Mouse (Mus musculus) 3T3-L1 (cell line): Measurements from ENCODE around the gene Abcc4.
A peak's percentile ranks its signal among the peaks of the same experiment; 100 is the strongest.
"Not testable (repeated sequence)": the region's sequence is repeated elsewhere in the genome, so short reads cannot be mapped to it uniquely, and the experiment has no call there.

Experiments used
- DNase-seq: peaks from one replicate; pipeline ENCODE4 v3.0.0-alpha.2; 2015; ENCODE audit warnings: low read depth, low spot score

The Abcc4 gene

GRCm38 (mm10) chr14:118579013-118579728 is 126.8 kb downstream of the Abcc4 start:
- DNase-seq = no peak

GRCm38 (mm10) chr14:118577895-118578294 is 128.1 kb downstream of the Abcc4 start:
- DNase-seq = no peak

- DNase-seq = no peak
These were observed 133.3 kb downstream of the Abcc4 start for GRCm38 (mm10) chr14:118572688-118573245.

- no peak for DNase-seq
These were observed 136.4 kb downstream of the Abcc4 start for GRCm38 (mm10) chr14:118569586-118569985.

- DNase-seq = no peak
These were observed 137.8 kb downstream of the Abcc4 start for GRCm38 (mm10) chr14:118568116-118568673.

- DNase-seq = no peak
These were observed 139.2 kb downstream of the Abcc4 start for GRCm38 (mm10) chr14:118566809-118567208.

- DNase-seq = peak; percentile 93
These were observed 139.8 kb downstream of the Abcc4 start for GRCm38 (mm10) chr14:118566214-118566688.

- DNase-seq = no peak
These were observed 140.3 kb downstream of the Abcc4 start for GRCm38 (mm10) chr14:118565696-118566095.

- DNase-seq = peak; percentile 58
These were observed 142.4 kb downstream of the Abcc4 start for GRCm38 (mm10) chr14:118563570-118563969.

- no peak for DNase-seq
These were observed 153.0 kb downstream of the Abcc4 start for GRCm38 (mm10) chr14:118552901-118553475.

- no peak for DNase-seq
These were observed 153.6 kb downstream of the Abcc4 start for GRCm38 (mm10) chr14:118552390-118552789.

GRCm38 (mm10) chr14:118551725-118552285 is 154.2 kb downstream of the Abcc4 start:
- DNase-seq = no peak

GRCm38 (mm10) chr14:118551061-118551724 is 154.8 kb downstream of the Abcc4 start:
- DNase-seq = no peak

- DNase-seq = no peak
These were observed 161.5 kb downstream of the Abcc4 start for GRCm38 (mm10) chr14:118544493-118544892.

GRCm38 (mm10) chr14:118542947-118543346 is 163.1 kb downstream of the Abcc4 start:
- no peak for DNase-seq

- DNase-seq = no peak
These were observed 174.5 kb downstream of the Abcc4 start for GRCm38 (mm10) chr14:118531539-118531938.

GRCm38 (mm10) chr14:118514280-118515031 is 191.6 kb downstream of the Abcc4 start:
- no peak for DNase-seq

- DNase-seq = not testable (repeated sequence)
These were observed 194.3 kb downstream of the Abcc4 start for GRCm38 (mm10) chr14:118511715-118512114.

GRCm38 (mm10) chr14:118510793-118511192 is 195.2 kb downstream of the Abcc4 start:
- no peak for DNase-seq

GRCm38 (mm10) chr14:118510216-118510615 is 195.8 kb downstream of the Abcc4 start:
- no peak for DNase-seq

GRCm38 (mm10) chr14:118507829-118508228 is 198.2 kb downstream of the Abcc4 start:
- DNase-seq = no peak
